Comparison of ENCODE assay signal across 19 mouse cellular contexts in genomic region chr7:123849220-123849619, GRCm38 (mm10).
DNase-seq lines count a peak whose midpoint lies in the region; ATAC-seq lines count a peak whose summit lies in the region.
"Had no signal": no experiment of that assay in that cellular context is flagged by ENCODE, and none has a peak within 500 bp of the region (broad histone marks: within the 10 kb centered on the region; RNA-seq: fewer than 3 reads in every experiment).

No protein-coding gene starts in this region.

- no peak overlapping the region for H3K9ac ChIP-seq in embryonic facial prominence, embryonic 15.5 days
- H3K9ac ChIP-seq in limb, embryonic 11.5 days (ENCODE audit: low read length) = no peak overlapping the region
- H3K9ac ChIP-seq in limb, embryonic 12.5 days (replicated peaks) = no peak overlapping the region
- H3K9ac ChIP-seq: embryonic facial prominence, embryonic 13.5 days; forebrain, embryonic 12.5 days had no signal

- no peaks in the 10 kb centered on the region for H3K9me3 ChIP-seq in embryonic facial prominence, embryonic 15.5 days (replicated peaks)
- no peaks in the 10 kb centered on the region for H3K9me3 ChIP-seq in embryonic facial prominence, embryonic 10.5 days
- no peaks in the 10 kb centered on the region for H3K9me3 ChIP-seq in limb, embryonic 11.5 days (ENCODE audit: control insufficient read depth, low read length)
- H3K9me3 ChIP-seq in limb, embryonic 10.5 days (replicated peaks) = no peaks in the 10 kb centered on the region
- no peaks in the 10 kb centered on the region for H3K9me3 ChIP-seq in limb, embryonic 12.5 days
- H3K9me3 ChIP-seq: embryonic facial prominence, embryonic 13.5 days; forebrain, embryonic 12.5 days had no signal

- H3K4me1 ChIP-seq in embryonic facial prominence, embryonic 15.5 days = no peaks in the 10 kb centered on the region
- peaks cover 9% of the 10 kb centered on the region; the same call in 1 of the 2 replicates for H3K4me1 ChIP-seq in embryonic facial prominence, embryonic 10.5 days
- no peaks in the 10 kb centered on the region for H3K4me1 ChIP-seq in limb, embryonic 11.5 days (ENCODE audit: control insufficient read depth, insufficient read depth, low read length)
- no peaks in the 10 kb centered on the region for H3K4me1 ChIP-seq in limb, embryonic 10.5 days
- H3K4me1 ChIP-seq in limb, embryonic 12.5 days (replicated peaks) = peaks cover 20% of the 10 kb centered on the region
- H3K4me1 ChIP-seq: embryonic facial prominence, embryonic 13.5 days had no signal

- no peaks in the 10 kb centered on the region for H3K27me3 ChIP-seq in embryonic facial prominence, embryonic 15.5 days
- H3K27me3 ChIP-seq in embryonic facial prominence, embryonic 10.5 days (replicated peaks; ENCODE audit: low read depth, poor library complexity, severe bottlenecking) = no peaks in the 10 kb centered on the region
- no peaks in the 10 kb centered on the region for H3K27me3 ChIP-seq in limb, embryonic 11.5 days (ENCODE audit: control insufficient read depth, insufficient read depth, low read length)
- no peaks in the 10 kb centered on the region for H3K27me3 ChIP-seq in limb, embryonic 10.5 days (ENCODE audit: low read depth, poor library complexity, severe bottlenecking)
- no peaks in the 10 kb centered on the region for H3K27me3 ChIP-seq in limb, embryonic 12.5 days
- H3K27me3 ChIP-seq: embryonic facial prominence, embryonic 13.5 days; forebrain, embryonic 12.5 days had no signal

- no peak overlapping the region for H3K27ac ChIP-seq in embryonic facial prominence, embryonic 15.5 days (replicated peaks)
- H3K27ac ChIP-seq in embryonic facial prominence, embryonic 10.5 days (replicated peaks) = no peak overlapping the region
- H3K27ac ChIP-seq in limb, embryonic 11.5 days (replicated peaks; ENCODE audit: low read depth, low read length) = no peak overlapping the region
- no peak overlapping the region for H3K27ac ChIP-seq in limb, embryonic 10.5 days
- H3K27ac ChIP-seq in limb, embryonic 12.5 days = peak overlapping the region; percentile 75
- H3K27ac ChIP-seq: embryonic facial prominence, embryonic 13.5 days; forebrain, embryonic 12.5 days had no signal

- no peak overlapping the region for H3K4me3 ChIP-seq in embryonic facial prominence, embryonic 15.5 days (replicated peaks)
- no peak overlapping the region for H3K4me3 ChIP-seq in embryonic facial prominence, embryonic 10.5 days
- H3K4me3 ChIP-seq in limb, embryonic 11.5 days (ENCODE audit: low read depth, low read length) = no peak overlapping the region
- H3K4me3 ChIP-seq in limb, embryonic 10.5 days = no peak overlapping the region
- no peak overlapping the region for H3K4me3 ChIP-seq in limb, embryonic 12.5 days (replicated peaks)
- H3K4me3 ChIP-seq: embryonic facial prominence, embryonic 13.5 days; forebrain, embryonic 12.5 days had no signal

- WGBS in embryonic facial prominence, embryonic 15.5 days = 46% methylated on average over 3 of the region's 3 CpGs
- WGBS in embryonic facial prominence, embryonic 10.5 days = 58% methylated on average over 3 of the region's 3 CpGs
- WGBS in limb, embryonic 11.5 days = 35% methylated on average over 3 of the region's 3 CpGs
- WGBS in limb, embryonic 10.5 days = 50% methylated on average over 3 of the region's 3 CpGs
- WGBS in limb, embryonic 12.5 days = 22% methylated on average over 3 of the region's 3 CpGs

- no peak overlapping the region for H3K4me2 ChIP-seq in embryonic facial prominence, embryonic 15.5 days (replicated peaks)
- H3K4me2 ChIP-seq in limb, embryonic 11.5 days (ENCODE audit: low read depth, severe bottlenecking) = no peak overlapping the region
- H3K4me2 ChIP-seq in limb, embryonic 12.5 days = no peak overlapping the region
- H3K4me2 ChIP-seq: embryonic facial prominence, embryonic 13.5 days; forebrain, embryonic 12.5 days had no signal

- no peaks in the 10 kb centered on the region for H3K36me3 ChIP-seq in embryonic facial prominence, embryonic 15.5 days
- no peaks in the 10 kb centered on the region for H3K36me3 ChIP-seq in embryonic facial prominence, embryonic 10.5 days (replicated peaks)
- H3K36me3 ChIP-seq in limb, embryonic 11.5 days (ENCODE audit: control insufficient read depth, insufficient read depth, low read length) = no peaks in the 10 kb centered on the region
- no peaks in the 10 kb centered on the region for H3K36me3 ChIP-seq in limb, embryonic 10.5 days
- H3K36me3 ChIP-seq in limb, embryonic 12.5 days = no peaks in the 10 kb centered on the region
- H3K36me3 ChIP-seq: embryonic facial prominence, embryonic 13.5 days; forebrain, embryonic 12.5 days had no signal

- DNase-seq in embryonic facial prominence, embryonic 10.5 days (ENCODE audit: low spot score) = no peak
- DNase-seq in limb, embryonic 11.5 days (ENCODE audit: low spot score) = no peak
- DNase-seq in limb, embryonic 10.5 days (ENCODE audit: low spot score) = no peak
- DNase-seq in heart, adult 18-20 months = no peak
- no peak for DNase-seq in B cell, adult 2 months
- DNase-seq: adrenal gland, adult 8-10 months; adrenal gland, postnatal 14 days; adrenal gland, postnatal 36 days; cerebellum, adult 11-12 months; cerebellum, adult 2 months; cerebellum, adult 9-10 months; cerebellum, postnatal 25 days had no signal

- ATAC-seq in embryonic facial prominence, embryonic 15.5 days (ENCODE audit: insufficient number of reproducible peaks, low FRiP score, low TSS enrichment, low read depth) = 0 out of 2 replicates have a peak, but pooled peaks have one; percentile 24
- ATAC-seq in limb, embryonic 11.5 days (ENCODE audit: insufficient number of reproducible peaks, low FRiP score, low TSS enrichment, low read depth) = peak; percentile 67; the same call in 1 of the 2 replicates
- ATAC-seq in limb, embryonic 12.5 days (ENCODE audit: insufficient number of reproducible peaks, insufficient read depth, low FRiP score, low TSS enrichment, low read depth) = peak; percentile 70; the same call in 1 of the 2 replicates
- ATAC-seq: activated CD4-positive, CD25-positive, alpha-beta regulatory T cell, adult 4 months; forebrain, embryonic 14.5 days; forebrain, embryonic 16.5 days had no signal
